Mouse (Mus musculus): ENCODE results near the gene Ttc22. TPM values are rescaled to one million over a fixed set of nuclear protein-coding genes. Genes with fewer than 3 reads are reported as not detected.

Gene Ttc22
- polyA plus RNA-seq, 1 experiment from 2014 or later: 0.23 TPM

DNA sequence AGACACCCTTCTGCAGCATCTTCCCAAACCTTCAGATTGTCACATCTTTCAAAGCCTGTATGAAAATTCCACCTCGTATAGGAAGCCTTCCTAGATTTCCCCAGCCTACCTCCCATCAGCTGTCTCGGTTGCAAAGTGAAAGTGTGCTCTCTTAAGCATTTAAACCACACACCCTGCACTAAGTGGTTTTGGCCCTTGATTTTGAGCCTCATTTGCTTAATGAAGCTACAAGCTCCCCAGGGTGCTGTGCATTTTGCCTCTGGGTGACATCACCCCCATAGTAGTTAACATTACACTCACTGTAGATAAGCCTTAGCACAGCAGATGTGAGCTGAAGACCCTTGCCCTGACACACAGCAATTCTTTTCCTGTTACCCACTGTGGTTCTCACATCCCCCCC, 58.7 kb downstream of the Ttc22 start:
- WGBS: 50% methylated on average over 2 of the region's 2 CpGs
- Histone ChIP-seq H3K36me3 (peaks cover 11% of the 10 kb centered on the region), H3K4me3 (no peak overlapping the region), H3K27me3 (ENCODE audit: insufficient read depth, poor library complexity, severe bottlenecking) (0 out of 2 replicates have a peak, but pooled peaks cover 6% of the 10 kb centered on the region), H3K27ac (no peak overlapping the region), H3K9me3 (no peaks in the 10 kb centered on the region), H3K4me1 (peaks cover 14% of the 10 kb centered on the region)
- DNase-seq (ENCODE audit: low spot score): no peak

DNA sequence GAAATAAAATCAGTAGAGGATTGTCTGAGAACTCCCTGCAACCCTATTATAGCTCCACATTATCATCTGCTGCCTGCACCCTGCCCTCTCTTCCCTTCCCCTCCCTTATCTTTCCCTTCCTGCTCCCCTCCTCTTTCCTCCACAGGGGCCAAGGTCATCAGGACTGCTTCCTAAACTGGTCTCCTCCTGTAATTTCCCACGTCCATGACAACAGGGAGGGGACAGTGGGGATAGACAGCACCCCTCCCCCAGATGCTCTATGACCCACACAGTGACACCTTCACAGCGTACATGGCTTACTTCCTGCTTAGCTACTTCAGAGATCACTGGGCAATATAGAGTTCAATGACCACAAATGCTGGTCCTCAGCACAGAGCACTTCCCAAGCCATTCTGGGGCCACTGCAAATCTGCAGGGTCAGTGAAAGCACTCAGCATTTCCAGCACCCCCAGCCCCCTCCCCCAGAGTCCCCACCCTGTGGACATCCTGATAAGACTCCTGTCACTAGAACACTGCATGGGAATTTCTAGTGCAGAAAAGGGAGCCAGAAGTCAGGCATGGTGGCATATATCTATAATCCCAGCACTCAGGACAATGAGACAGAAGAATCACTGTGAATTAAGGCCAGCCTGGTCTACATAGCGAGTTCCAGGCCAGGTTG, 66.5 kb downstream of the Ttc22 start:
- 30% methylated on average over 3 of the region's 3 CpGs for WGBS
- H3K9me3 ChIP-seq: no peaks in the 10 kb centered on the region
- H3K4me3 ChIP-seq: no peak overlapping the region

More for the DNA sequence above, 66.5 kb downstream of the Ttc22 start:
- DNase-seq (ENCODE audit: low spot score): no peak
- Histone ChIP-seq H3K27ac (peak overlapping the region; percentile 30; the same call in 1 of the 2 replicates), H3K27me3 (ENCODE audit: insufficient read depth, poor library complexity, severe bottlenecking) (peaks cover 11% of the 10 kb centered on the region), H3K36me3 (no peaks in the 10 kb centered on the region), H3K4me1 (peaks cover 11% of the 10 kb centered on the region)

Other genes starting within 250 kb of the Ttc22 start
- 1.4 and 12.6 TPM in 2 replicates for gene Pcsk9, start 158.1 kb upstream of the Ttc22 start, polyA plus RNA-seq (2016; fragmentation: Nextera tagmentation; extraction: Ambion mirVana)
- gene Bsnd, start 130.1 kb upstream of the Ttc22 start, polyA plus RNA-seq (2016; fragmentation: Nextera tagmentation; extraction: Ambion mirVana): 0.05 TPM in 1 of 2 replicates, not detected in the other
- gene Dhcr24, start 61.4 kb upstream of the Ttc22 start, polyA plus RNA-seq (2016; fragmentation: Nextera tagmentation; extraction: Ambion mirVana): 6.1 and 9.7 TPM in 2 replicates
- gene Lexm, start 5.2 kb upstream of the Ttc22 start, polyA plus RNA-seq (2016; fragmentation: Nextera tagmentation; extraction: Ambion mirVana): 0.80 TPM in 1 of 2 replicates, not detected in the other
- gene Pars2, start 28.6 kb downstream of the Ttc22 start, polyA plus RNA-seq (2016; fragmentation: Nextera tagmentation; extraction: Ambion mirVana): 14.9 and 16.9 TPM in 2 replicates
- gene Ttc4, start 56.5 kb downstream of the Ttc22 start, polyA plus RNA-seq (2016; fragmentation: Nextera tagmentation; extraction: Ambion mirVana): 71.7 and 86.0 TPM in 2 replicates
- gene Mroh7, start 108.5 kb downstream of the Ttc22 start, polyA plus RNA-seq (2016; fragmentation: Nextera tagmentation; extraction: Ambion mirVana): 0.43 and 0.83 TPM in 2 replicates
- 0.23 and 0.33 TPM in 2 replicates for gene Fam151a, start 111.5 kb downstream of the Ttc22 start, polyA plus RNA-seq (2016; fragmentation: Nextera tagmentation; extraction: Ambion mirVana)
- gene Acot11, start 182.6 kb downstream of the Ttc22 start, polyA plus RNA-seq (2016; fragmentation: Nextera tagmentation; extraction: Ambion mirVana): 3.5 and 5.6 TPM in 2 replicates

Data from heart, embryonic 10.5 days (tissue).